Mouse (Mus musculus) gastrocnemius, adult 2 months (tissue): ENCODE data around the gene Galnt16. TPM values are rescaled to one million over a fixed set of nuclear protein-coding genes. Genes with fewer than 3 reads are reported as not detected.

ENCODE experiments used
- DNase-seq: peaks from one replicate; pipeline ENCODE4 v3.0.0; 2022
- H3K27ac ChIP-seq: fragments of 200-600 bp; 2 replicates; pipeline ENCODE4 v1.8.1; 2022; ENCODE audit warnings: mild to moderate bottlenecking
- H3K4me3 ChIP-seq: fragments of 200-600 bp; 2 replicates; pipeline ENCODE4 v1.8.1; 2022; ENCODE audit warnings: mild to moderate bottlenecking, moderate library complexity
- CTCF ChIP-seq: fragments of 200-600 bp; IDR thresholded peaks from 2 replicates; pipeline ENCODE4 v1.8.1; 2022; ENCODE audit warnings: antibody characterized with exemption, mild to moderate bottlenecking, moderate library complexity
- intact Hi-C: fragments of 180-260 bp; cut with DNase I; formaldehyde crosslinking; loops from one replicate; pipeline ENCODE4 v1.15.1; 2025
- total RNA-seq, 2 experiments: library from RNA; stranded (reverse); gene quantifications; 2 replicates each; pipeline ENCODE4 v1.2.3; 2021

The Galnt16 gene
- total RNA-seq, 2 experiments from 2014 or later: 2.4 to 3.8 TPM

- no peak for DNase-seq
- Histone ChIP-seq H3K27ac (no peak overlapping the region), H3K4me3 (no peak overlapping the region)
- no peak for TF ChIP-seq CTCF
- intact Hi-C loops: no loop called here
Measured at GRCm38 (mm10) chr12:80658661-80659060, 140.6 kb downstream of the Galnt16 start.

GRCm38 (mm10) chr12:80662322-80662721, 144.2 kb downstream of the Galnt16 start:
- Histone ChIP-seq H3K27ac (no peak overlapping the region), H3K4me3 (no peak overlapping the region)
- DNase-seq: no peak
- intact Hi-C loops: no loop called here
- TF ChIP-seq CTCF: no peak

- intact Hi-C loops: no loop called here
- H3K27ac ChIP-seq: no peak overlapping the region
- no peak for DNase-seq
- TF ChIP-seq CTCF: no peak
- H3K4me3 ChIP-seq: no peak overlapping the region
Measured at GRCm38 (mm10) chr12:80663935-80664334, 145.9 kb downstream of the Galnt16 start.

- DNase-seq: no peak
- intact Hi-C loops: no loop called here
- H3K4me3 ChIP-seq: no peak overlapping the region
- no peak overlapping the region for H3K27ac ChIP-seq
- no peak for TF ChIP-seq CTCF
Measured at GRCm38 (mm10) chr12:80668391-80668790, 150.3 kb downstream of the Galnt16 start.

GRCm38 (mm10) chr12:80673170-80673569, 155.1 kb downstream of the Galnt16 start:
- Histone ChIP-seq H3K4me3 (no peak overlapping the region), H3K27ac (no peak overlapping the region)
- DNase-seq: peak; percentile 51
- peak; percentile 88 for TF ChIP-seq CTCF
- intact Hi-C loops: no loop called here

Other genes with a start within 250 kb of the Galnt16 start
- 10 to 100 TPM; 39.4 to 50.8 TPM for gene Dcaf5, start 81.7 kb upstream of the Galnt16 start, total RNA-seq
- 10 to 100 TPM; 35.0 to 46.8 TPM for gene Exd2, start 55.2 kb upstream of the Galnt16 start, total RNA-seq
- 10 to 100 TPM in 1 of 2 experiments, 1 to 10 TPM in 1; 7.8 to 11.6 TPM for gene Slc39a9, start 125.6 kb downstream of the Galnt16 start, total RNA-seq
- 10 to 100 TPM; 14.4 to 17.7 TPM for gene Erh, start 126.1 kb downstream of the Galnt16 start, total RNA-seq
- gene Plekhd1, start 174.3 kb downstream of the Galnt16 start, total RNA-seq: under 1 TPM; 0.17 to 0.41 TPM
- not detected for gene Ccdc177, start 242.4 kb downstream of the Galnt16 start, total RNA-seq